Mouse (Mus musculus): ENCODE measurements around the gene Siah1a. TPM values are rescaled to one million over a fixed set of nuclear protein-coding genes. Genes with fewer than 3 reads are reported as not detected.
A peak's percentile ranks its signal among the peaks of the same experiment; 100 is the strongest.

Gene Siah1a
- polyA plus RNA-seq, 1 experiment from 2014 or later: 43.3 TPM

DNA sequence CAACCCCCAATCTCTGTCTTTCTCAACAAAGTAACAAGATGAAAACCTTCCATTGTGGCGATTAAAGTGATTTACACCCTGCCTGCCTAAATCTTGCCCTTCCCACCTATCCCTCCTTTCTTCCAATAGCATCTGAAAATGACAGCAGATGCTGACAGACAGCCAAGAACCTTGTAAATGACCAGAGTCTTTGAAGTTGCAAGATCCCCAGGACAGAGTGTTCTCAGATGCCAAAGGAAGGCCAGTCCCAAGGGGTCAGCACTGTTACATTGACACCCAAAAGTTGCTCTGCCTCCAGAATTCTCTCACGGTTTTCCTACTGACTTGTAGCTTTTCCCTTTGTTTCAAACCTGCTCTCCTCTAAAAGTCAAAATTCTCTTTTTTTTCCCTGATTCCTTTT, 4.1 kb upstream of the Siah1a start:
- H3K4me2 ChIP-seq (replicated peaks; ENCODE audit: low read depth, low read length): no peak overlapping the region
- no peak for TF ChIP-seq CTCF (IDR thresholded peaks at IDR 0.05)
- no peak for TF ChIP-seq EP300 (IDR thresholded peaks at IDR 0.05)
- no peaks in the 10 kb centered on the region for H3K27me3 ChIP-seq (replicated peaks; ENCODE audit: insufficient read depth, low read length)
- H3K27ac ChIP-seq (ENCODE audit: low read length): no peak overlapping the region
- whole genome bisulfite sequencing: 49% methylated on average over 2 of the region's 2 CpGs
- H3K36me3 ChIP-seq (ENCODE audit: insufficient read depth, low read length): no peaks in the 10 kb centered on the region
- no peaks in the 10 kb centered on the region for H3K4me1 ChIP-seq (ENCODE audit: insufficient read depth, low read depth, low read length)
- DNase-seq (ENCODE audit: low spot score) (no peak), ATAC-seq (no peak)
- H3K9me3 ChIP-seq (ENCODE audit: low read length): no peaks in the 10 kb centered on the region
- no peak overlapping the region for H3K4me3 ChIP-seq (ENCODE audit: low read depth, low read length)
- H3K9ac ChIP-seq (replicated peaks; ENCODE audit: low read depth): no peak overlapping the region

DNA sequence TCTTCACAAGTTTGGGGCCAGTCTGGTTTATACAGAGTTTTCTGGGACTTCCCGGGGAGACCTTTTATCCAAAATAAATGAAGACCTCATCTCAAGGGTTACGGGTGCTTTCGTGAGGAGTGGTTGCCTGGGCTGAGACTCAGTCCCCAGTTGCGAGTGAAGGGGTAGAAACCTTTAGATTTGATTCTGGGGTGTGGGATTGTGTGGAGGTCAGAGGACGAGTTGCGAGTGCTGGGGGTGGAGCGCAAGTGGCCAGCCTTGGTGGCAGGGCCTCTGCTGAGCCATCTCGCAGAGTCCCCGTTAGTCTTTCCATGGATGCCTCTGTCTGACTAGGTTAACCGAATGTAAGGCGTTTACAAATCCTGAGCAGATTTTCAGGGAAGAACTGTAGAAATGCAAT, 777 bp upstream of the Siah1a start:
- no peak for DNase-seq (ENCODE audit: low spot score)
- Histone ChIP-seq H3K4me2 (replicated peaks; ENCODE audit: low read depth, low read length) (peak overlapping the region; percentile 70), H3K4me1 (ENCODE audit: insufficient read depth, low read depth, low read length) (peaks cover 7% of the 10 kb centered on the region; the same call in 1 of the 2 replicates), H3K9ac (replicated peaks; ENCODE audit: low read depth) (peak overlapping the region; percentile 98; the same call in 1 of the 2 replicates), H3K27me3 (replicated peaks; ENCODE audit: insufficient read depth, low read length) (no peaks in the 10 kb centered on the region), H3K9me3 (ENCODE audit: low read length) (no peaks in the 10 kb centered on the region), H3K36me3 (ENCODE audit: insufficient read depth, low read length) (no peaks in the 10 kb centered on the region), H3K4me3 (ENCODE audit: low read depth, low read length) (peak overlapping the region; percentile 98), H3K27ac (ENCODE audit: low read length) (peak overlapping the region; percentile 98)
- ATAC-seq: no peak
- 2% methylated on average over 11 of the region's 11 CpGs for WGBS
- no peak for TF ChIP-seq EP300 (IDR thresholded peaks at IDR 0.05)
- no peak for TF ChIP-seq CTCF (IDR thresholded peaks at IDR 0.05)

GRCm38 (mm10) chr8:86745935-86746441, 254 bp upstream of the Siah1a start:
- H3K9me3 ChIP-seq (ENCODE audit: low read length): no peaks in the 10 kb centered on the region
- no peaks in the 10 kb centered on the region for H3K36me3 ChIP-seq (ENCODE audit: insufficient read depth, low read length)
- peaks cover 7% of the 10 kb centered on the region; the same call in 1 of the 2 replicates for H3K4me1 ChIP-seq (ENCODE audit: insufficient read depth, low read depth, low read length)
- WGBS: 0% methylated on average over 38 of the region's 70 CpGs
- DNase-seq (ENCODE audit: low spot score) (peak; percentile 92), ATAC-seq (peak; percentile 92)
- H3K4me2 ChIP-seq (replicated peaks; ENCODE audit: low read depth, low read length): peak overlapping the region; percentile 70
- H3K4me3 ChIP-seq (ENCODE audit: low read depth, low read length): peak overlapping the region; percentile 98
- peak overlapping the region; percentile 98 for H3K27ac ChIP-seq (ENCODE audit: low read length)
- TF ChIP-seq EP300 (IDR thresholded peaks at IDR 0.05): no peak
- TF ChIP-seq CTCF (IDR thresholded peaks at IDR 0.05): no peak
- H3K27me3 ChIP-seq (replicated peaks; ENCODE audit: insufficient read depth, low read length): no peaks in the 10 kb centered on the region
- peak overlapping the region; percentile 98 for H3K9ac ChIP-seq (replicated peaks; ENCODE audit: low read depth)

DNA sequence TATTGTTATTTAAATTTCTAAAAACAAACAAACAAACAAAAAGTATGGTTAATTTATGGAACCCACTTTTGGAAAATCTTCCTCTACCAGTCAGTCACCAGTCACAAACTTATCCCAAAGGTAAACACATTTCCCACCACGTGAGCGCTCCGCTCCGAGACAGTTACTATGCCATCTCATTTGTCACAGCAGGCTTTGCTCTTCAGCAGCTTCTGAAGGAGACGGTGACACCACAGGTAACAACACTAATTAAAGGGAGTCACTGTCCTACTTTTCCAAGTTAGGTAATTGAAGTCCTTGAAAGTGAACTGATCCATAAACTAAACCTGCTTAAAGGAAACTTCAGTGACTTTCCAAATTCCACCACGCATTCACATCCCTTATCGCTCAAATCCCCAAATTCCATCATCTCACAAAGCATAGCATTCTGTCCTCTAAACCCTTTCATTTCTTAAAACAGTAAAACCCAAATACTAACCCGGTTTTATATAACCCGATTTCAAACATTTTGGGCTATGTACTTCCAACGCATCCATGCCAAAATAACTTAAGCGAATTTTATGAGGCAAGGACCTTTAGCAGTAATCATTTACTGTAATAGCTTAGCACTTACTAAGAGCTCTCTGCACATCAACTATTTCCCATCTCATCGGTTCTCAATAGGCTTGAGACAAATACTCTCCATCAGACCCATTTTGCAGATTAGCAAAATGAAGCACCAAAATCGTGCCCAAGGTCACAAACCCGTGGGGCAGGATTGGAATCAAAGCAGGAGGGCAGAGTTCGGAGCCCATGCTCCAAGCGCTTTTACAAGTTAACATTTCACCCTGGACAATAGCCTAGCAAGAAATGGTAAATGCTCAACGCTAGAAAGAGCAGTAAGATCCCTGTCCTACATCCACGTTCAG, 1.2 kb downstream of the Siah1a start:
- DNase-seq (ENCODE audit: low spot score) (no peak), ATAC-seq (no peak)
- peak overlapping the region; percentile 98 for H3K9ac ChIP-seq (replicated peaks; ENCODE audit: low read depth)
- no peaks in the 10 kb centered on the region for H3K36me3 ChIP-seq (ENCODE audit: insufficient read depth, low read length)
- no peaks in the 10 kb centered on the region for H3K9me3 ChIP-seq (ENCODE audit: low read length)
- peak overlapping the region; percentile 98 for H3K4me3 ChIP-seq (ENCODE audit: low read depth, low read length)
- no peaks in the 10 kb centered on the region for H3K27me3 ChIP-seq (replicated peaks; ENCODE audit: insufficient read depth, low read length)
- TF ChIP-seq CTCF (IDR thresholded peaks at IDR 0.05) (no peak), EP300 (IDR thresholded peaks at IDR 0.05) (no peak)
- H3K4me2 ChIP-seq (replicated peaks; ENCODE audit: low read depth, low read length): peak overlapping the region; percentile 70
- peak overlapping the region; percentile 98 for H3K27ac ChIP-seq (ENCODE audit: low read length)
- WGBS: 4% methylated on average over 18 of the region's 18 CpGs
- H3K4me1 ChIP-seq (ENCODE audit: insufficient read depth, low read depth, low read length): peaks cover 7% of the 10 kb centered on the region; the same call in 1 of the 2 replicates

DNA sequence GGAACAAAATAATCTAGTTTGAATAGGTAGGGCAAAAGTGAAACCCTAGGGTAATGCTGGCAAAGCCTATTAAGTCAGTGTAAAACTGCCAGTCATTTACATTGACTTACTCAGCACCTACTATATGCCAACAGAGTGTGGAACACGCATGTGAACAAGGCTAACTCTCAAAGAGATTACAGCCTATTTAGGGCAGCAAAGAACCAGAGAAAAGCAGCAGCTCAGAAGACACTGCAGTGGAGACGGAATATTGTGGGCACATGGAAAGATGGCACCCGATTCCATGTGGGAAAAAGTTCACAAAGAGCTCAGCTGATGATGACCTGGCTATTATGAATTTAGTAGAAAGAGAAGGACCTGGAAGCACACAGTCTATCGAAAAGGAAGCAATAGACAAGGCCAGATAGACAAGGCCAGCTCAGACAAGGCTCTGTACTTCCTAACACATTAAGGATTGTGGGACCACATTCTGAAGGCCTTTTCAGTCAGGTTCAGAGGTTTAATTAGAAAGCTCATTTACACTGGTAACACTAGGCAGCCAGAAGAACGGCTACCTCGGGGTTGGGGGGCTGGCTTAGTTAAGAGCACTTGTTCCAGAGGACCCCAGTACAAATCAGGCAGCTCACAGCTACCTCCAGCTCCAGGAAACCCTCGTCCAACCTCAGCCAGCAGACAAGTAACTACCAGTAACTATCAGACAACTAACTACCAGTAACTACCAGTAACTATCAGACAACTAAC, 3.0 kb downstream of the Siah1a start:
- Histone ChIP-seq H3K4me2 (replicated peaks; ENCODE audit: low read depth, low read length) (no peak overlapping the region), H3K4me1 (ENCODE audit: insufficient read depth, low read depth, low read length) (peaks cover 7% of the 10 kb centered on the region; the same call in 1 of the 2 replicates), H3K9ac (replicated peaks; ENCODE audit: low read depth) (no peak overlapping the region), H3K36me3 (ENCODE audit: insufficient read depth, low read length) (no peaks in the 10 kb centered on the region), H3K27ac (ENCODE audit: low read length) (no peak overlapping the region), H3K4me3 (ENCODE audit: low read depth, low read length) (no peak overlapping the region), H3K9me3 (ENCODE audit: low read length) (no peaks in the 10 kb centered on the region), H3K27me3 (replicated peaks; ENCODE audit: insufficient read depth, low read length) (no peaks in the 10 kb centered on the region)
- no peak for DNase-seq (ENCODE audit: low spot score)
- 71% methylated on average over 7 of the region's 7 CpGs for WGBS
- TF ChIP-seq CTCF (IDR thresholded peaks at IDR 0.05): no peak
- no peak for TF ChIP-seq EP300 (IDR thresholded peaks at IDR 0.05)
- no peak for ATAC-seq

DNA sequence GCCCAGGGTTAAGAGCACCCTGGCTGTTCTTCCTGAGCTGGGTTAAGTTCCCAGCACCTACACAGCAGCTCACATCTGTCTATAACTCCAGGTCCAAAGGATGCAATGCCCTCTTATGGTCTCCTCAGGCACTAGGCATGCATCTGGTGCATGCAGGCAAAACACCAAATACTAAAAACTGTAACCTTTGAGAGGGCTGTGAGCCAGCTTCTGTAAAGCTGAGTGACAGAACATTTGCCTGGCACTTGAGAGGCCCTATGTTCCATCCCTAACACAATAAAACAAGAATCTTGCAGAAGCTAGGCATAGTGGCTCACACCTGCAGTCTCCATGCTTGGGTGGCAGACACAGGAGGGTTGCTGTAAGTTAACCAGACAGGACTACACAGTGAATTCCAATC, 4.1 kb downstream of the Siah1a start:
- H3K4me3 ChIP-seq (ENCODE audit: low read depth, low read length): no peak overlapping the region
- DNase-seq (ENCODE audit: low spot score) (no peak), ATAC-seq (no peak)
- TF ChIP-seq CTCF (IDR thresholded peaks at IDR 0.05): no peak
- TF ChIP-seq EP300 (IDR thresholded peaks at IDR 0.05): no peak
- no peaks in the 10 kb centered on the region for H3K27me3 ChIP-seq (replicated peaks; ENCODE audit: insufficient read depth, low read length)
- peaks cover 8% of the 10 kb centered on the region; the same call in 1 of the 2 replicates for H3K4me1 ChIP-seq (ENCODE audit: insufficient read depth, low read depth, low read length)
- H3K36me3 ChIP-seq (ENCODE audit: insufficient read depth, low read length): no peaks in the 10 kb centered on the region
- no peaks in the 10 kb centered on the region for H3K9me3 ChIP-seq (ENCODE audit: low read length)
- no peak overlapping the region for H3K9ac ChIP-seq (replicated peaks; ENCODE audit: low read depth)
- no peak overlapping the region for H3K27ac ChIP-seq (ENCODE audit: low read length)
- H3K4me2 ChIP-seq (replicated peaks; ENCODE audit: low read depth, low read length): no peak overlapping the region
